Mouse (Mus musculus): ENCODE measurements around the gene Gpsm3. TPM values are rescaled to one million over a fixed set of nuclear protein-coding genes. Genes with fewer than 3 reads are reported as not detected.

Gpsm3 gene
- polyA plus RNA-seq, 1 experiment from 2014 or later, result 19.3 TPM

GRCm38 (mm10) chr17:34585121-34585520 lies 4.5 kb upstream of the Gpsm3 start:
- Histone ChIP-seq H3K9me3 (ENCODE audit: control insufficient read depth, low read length) (no peaks in the 10 kb centered on the region), H3K4me3 (ENCODE audit: low read length) (no peak overlapping the region), H3K27ac (ENCODE audit: low read depth, low read length) (no peak overlapping the region), H3K27me3 (ENCODE audit: control insufficient read depth, insufficient read depth, low read length) (no peaks in the 10 kb centered on the region), H3K9ac (ENCODE audit: low read depth, low read length) (no peak overlapping the region), H3K4me1 (ENCODE audit: control insufficient read depth, insufficient read depth, low read length) (peaks cover 27% of the 10 kb centered on the region), H3K4me2 (replicated peaks; ENCODE audit: low read depth, low read length) (no peak overlapping the region), H3K36me3 (ENCODE audit: control insufficient read depth, insufficient read depth, low read length) (no peaks in the 10 kb centered on the region)
- ATAC-seq (ENCODE audit: low FRiP score, low TSS enrichment), result no peak
- 96% methylated on average over 8 of the region's 8 CpGs for WGBS

- Histone ChIP-seq H3K9ac (ENCODE audit: low read depth, low read length) (peak overlapping the region; percentile 91; the same call in 1 of the 2 replicates), H3K27me3 (ENCODE audit: control insufficient read depth, insufficient read depth, low read length) (no peaks in the 10 kb centered on the region), H3K4me2 (replicated peaks; ENCODE audit: low read depth, low read length) (peak overlapping the region; percentile 90), H3K36me3 (ENCODE audit: control insufficient read depth, insufficient read depth, low read length) (no peaks in the 10 kb centered on the region), H3K9me3 (ENCODE audit: control insufficient read depth, low read length) (no peaks in the 10 kb centered on the region), H3K4me1 (ENCODE audit: control insufficient read depth, insufficient read depth, low read length) (peaks cover 37% of the 10 kb centered on the region), H3K4me3 (ENCODE audit: low read length) (peak overlapping the region; percentile 70), H3K27ac (ENCODE audit: low read depth, low read length) (peak overlapping the region; percentile 94)
- WGBS, result 21% methylated on average over 32 of the region's 32 CpGs
- peak; percentile 0; the same call in 1 of the 2 replicates for ATAC-seq (ENCODE audit: low FRiP score, low TSS enrichment)
Measured at GRCm38 (mm10) chr17:34585877-34586771, 3.5 kb upstream of the Gpsm3 start.

GRCm38 (mm10) chr17:34586796-34587422 lies 2.7 kb upstream of the Gpsm3 start:
- Histone ChIP-seq H3K27ac (ENCODE audit: low read depth, low read length) (peak overlapping the region; percentile 94), H3K36me3 (ENCODE audit: control insufficient read depth, insufficient read depth, low read length) (no peaks in the 10 kb centered on the region), H3K9ac (ENCODE audit: low read depth, low read length) (peak overlapping the region; percentile 91), H3K9me3 (ENCODE audit: control insufficient read depth, low read length) (no peaks in the 10 kb centered on the region), H3K4me3 (ENCODE audit: low read length) (peak overlapping the region; percentile 70), H3K4me1 (ENCODE audit: control insufficient read depth, insufficient read depth, low read length) (peaks cover 42% of the 10 kb centered on the region), H3K4me2 (replicated peaks; ENCODE audit: low read depth, low read length) (peak overlapping the region; percentile 90), H3K27me3 (ENCODE audit: control insufficient read depth, insufficient read depth, low read length) (no peaks in the 10 kb centered on the region)
- under 1% methylated on average over 38 of the region's 38 CpGs for WGBS
- ATAC-seq (ENCODE audit: low FRiP score, low TSS enrichment), result peak; percentile 71

GRCm38 (mm10) chr17:34587423-34587811 lies 2.2 kb upstream of the Gpsm3 start:
- H3K27me3 ChIP-seq (ENCODE audit: control insufficient read depth, insufficient read depth, low read length), result no peaks in the 10 kb centered on the region
- WGBS, result under 1% methylated on average over 43 of the region's 50 CpGs
- H3K4me3 ChIP-seq (ENCODE audit: low read length), result peak overlapping the region; percentile 70
- H3K9ac ChIP-seq (ENCODE audit: low read depth, low read length), result peak overlapping the region; percentile 91
- peaks cover 42% of the 10 kb centered on the region for H3K4me1 ChIP-seq (ENCODE audit: control insufficient read depth, insufficient read depth, low read length)
- H3K27ac ChIP-seq (ENCODE audit: low read depth, low read length), result peak overlapping the region; percentile 94
- peak overlapping the region; percentile 90 for H3K4me2 ChIP-seq (replicated peaks; ENCODE audit: low read depth, low read length)
- H3K9me3 ChIP-seq (ENCODE audit: control insufficient read depth, low read length), result no peaks in the 10 kb centered on the region
- peak; percentile 77 for ATAC-seq (ENCODE audit: low FRiP score, low TSS enrichment)
- no peaks in the 10 kb centered on the region for H3K36me3 ChIP-seq (ENCODE audit: control insufficient read depth, insufficient read depth, low read length)

GRCm38 (mm10) chr17:34587814-34588213 lies 1.8 kb upstream of the Gpsm3 start:
- Histone ChIP-seq H3K4me3 (ENCODE audit: low read length) (peak overlapping the region; percentile 70), H3K36me3 (ENCODE audit: control insufficient read depth, insufficient read depth, low read length) (no peaks in the 10 kb centered on the region), H3K9me3 (ENCODE audit: control insufficient read depth, low read length) (no peaks in the 10 kb centered on the region), H3K4me1 (ENCODE audit: control insufficient read depth, insufficient read depth, low read length) (peaks cover 42% of the 10 kb centered on the region), H3K4me2 (replicated peaks; ENCODE audit: low read depth, low read length) (peak overlapping the region; percentile 90), H3K9ac (ENCODE audit: low read depth, low read length) (peak overlapping the region; percentile 91), H3K27me3 (ENCODE audit: control insufficient read depth, insufficient read depth, low read length) (no peaks in the 10 kb centered on the region), H3K27ac (ENCODE audit: low read depth, low read length) (peak overlapping the region; percentile 94)
- no peak; the same call in 1 of the 2 replicates for ATAC-seq (ENCODE audit: low FRiP score, low TSS enrichment)
- WGBS, result 3% methylated on average over 19 of the region's 19 CpGs

- H3K4me1 ChIP-seq (ENCODE audit: control insufficient read depth, insufficient read depth, low read length), result peaks cover 43% of the 10 kb centered on the region
- no peak for ATAC-seq (ENCODE audit: low FRiP score, low TSS enrichment)
- H3K36me3 ChIP-seq (ENCODE audit: control insufficient read depth, insufficient read depth, low read length), result no peaks in the 10 kb centered on the region
- no peak overlapping the region for H3K9ac ChIP-seq (ENCODE audit: low read depth, low read length)
- 0 out of 2 replicates have a peak overlapping the region, but pooled peaks have one; percentile 1 for H3K4me3 ChIP-seq (ENCODE audit: low read length)
- H3K27me3 ChIP-seq (ENCODE audit: control insufficient read depth, insufficient read depth, low read length), result no peaks in the 10 kb centered on the region
- peak overlapping the region; percentile 100; the same call in 1 of the 2 replicates for H3K27ac ChIP-seq (ENCODE audit: low read depth, low read length)
- no peak overlapping the region; the same call in 1 of the 2 replicates for H3K4me2 ChIP-seq (replicated peaks; ENCODE audit: low read depth, low read length)
- 56% methylated on average over 3 of the region's 3 CpGs for WGBS
- H3K9me3 ChIP-seq (ENCODE audit: control insufficient read depth, low read length), result no peaks in the 10 kb centered on the region
Measured at GRCm38 (mm10) chr17:34588767-34589166, 839 bp upstream of the Gpsm3 start.

GRCm38 (mm10) chr17:34589206-34589605 lies 400 bp upstream of the Gpsm3 start:
- H3K9me3 ChIP-seq (ENCODE audit: control insufficient read depth, low read length), result no peaks in the 10 kb centered on the region
- WGBS, result 16% methylated on average over 7 of the region's 7 CpGs
- H3K9ac ChIP-seq (ENCODE audit: low read depth, low read length), result no peak overlapping the region
- H3K4me3 ChIP-seq (ENCODE audit: low read length), result no peak overlapping the region; the same call in 1 of the 2 replicates
- H3K27me3 ChIP-seq (ENCODE audit: control insufficient read depth, insufficient read depth, low read length), result no peaks in the 10 kb centered on the region
- H3K27ac ChIP-seq (ENCODE audit: low read depth, low read length), result peak overlapping the region; percentile 100
- peaks cover 3% of the 10 kb centered on the region; the same call in 1 of the 2 replicates for H3K36me3 ChIP-seq (ENCODE audit: control insufficient read depth, insufficient read depth, low read length)
- peak overlapping the region; percentile 94; the same call in 1 of the 2 replicates for H3K4me2 ChIP-seq (replicated peaks; ENCODE audit: low read depth, low read length)
- ATAC-seq (ENCODE audit: low FRiP score, low TSS enrichment), result no peak
- H3K4me1 ChIP-seq (ENCODE audit: control insufficient read depth, insufficient read depth, low read length), result peaks cover 47% of the 10 kb centered on the region

- no peaks in the 10 kb centered on the region for H3K9me3 ChIP-seq (ENCODE audit: control insufficient read depth, low read length)
- peak overlapping the region; percentile 88; the same call in 1 of the 2 replicates for H3K4me3 ChIP-seq (ENCODE audit: low read length)
- peaks cover 57% of the 10 kb centered on the region for H3K4me1 ChIP-seq (ENCODE audit: control insufficient read depth, insufficient read depth, low read length)
- ATAC-seq (ENCODE audit: low FRiP score, low TSS enrichment), result no peak
- H3K27ac ChIP-seq (ENCODE audit: low read depth, low read length), result peak overlapping the region; percentile 100
- peak overlapping the region; percentile 94 for H3K4me2 ChIP-seq (replicated peaks; ENCODE audit: low read depth, low read length)
- peaks cover 14% of the 10 kb centered on the region; the same call in 1 of the 2 replicates for H3K36me3 ChIP-seq (ENCODE audit: control insufficient read depth, insufficient read depth, low read length)
- 46% methylated on average over 15 of the region's 15 CpGs for WGBS
- no peaks in the 10 kb centered on the region for H3K27me3 ChIP-seq (ENCODE audit: control insufficient read depth, insufficient read depth, low read length)
- peak overlapping the region; percentile 40 for H3K9ac ChIP-seq (ENCODE audit: low read depth, low read length)
Measured at GRCm38 (mm10) chr17:34590154-34590987, 765 bp downstream of the Gpsm3 start.
